Mouse (Mus musculus): ENCODE measurements around the gene Rnf222. TPM values are rescaled to one million over a fixed set of nuclear protein-coding genes. Genes with fewer than 3 reads are reported as not detected.

Rnf222 gene
- total RNA-seq, 2 experiments from 2014 or later = not detected

- intact Hi-C loops (cut with DNase I) = no loop called here
- DNase-seq (ENCODE audit: low spot score in 2 of 2) = no peak
Observed at GRCm38 (mm10) chr11:68884368-68884767, 4.0 kb upstream of the Rnf222 start.

- intact Hi-C loops (cut with DNase I) = no loop called here
- DNase-seq (ENCODE audit: low spot score in 2 of 2) = no peak
Observed at GRCm38 (mm10) chr11:68886091-68886490, 2.3 kb upstream of the Rnf222 start.

- DNase-seq (ENCODE audit: low spot score in 2 of 2) = no peak
- intact Hi-C loops (cut with DNase I) = no loop called here
Observed at GRCm38 (mm10) chr11:68888653-68889052, 300 bp downstream of the Rnf222 start.

- no peak for DNase-seq (ENCODE audit: low spot score in 2 of 2)
Observed at GRCm38 (mm10) chr11:68890625-68891024, 2.3 kb downstream of the Rnf222 start.

GRCm38 (mm10) chr11:68891823-68892222 is 3.5 kb downstream of the Rnf222 start:
- no peak for DNase-seq (ENCODE audit: low spot score in 2 of 2)
- intact Hi-C loops (cut with DNase I) = no loop called here

More at GRCm38 (mm10) chr11:68890625-68891024, 2.3 kb downstream of the Rnf222 start:
- intact Hi-C loops (cut with DNase I) = no loop called here

GRCm38 (mm10) chr11:68892233-68892832 is 4.0 kb downstream of the Rnf222 start:
- no peak for DNase-seq (ENCODE audit: low spot score in 2 of 2)
- intact Hi-C loops (cut with DNase I) = no loop called here

- intact Hi-C loops (cut with DNase I) = no loop called here
- DNase-seq (ENCODE audit: low spot score in 2 of 2) = no peak
Observed at GRCm38 (mm10) chr11:68893911-68894464, 5.6 kb downstream of the Rnf222 start.

- DNase-seq (ENCODE audit: low spot score in 2 of 2) = no peak
- intact Hi-C loops (cut with DNase I) = no loop called here
Observed at GRCm38 (mm10) chr11:68896247-68896646, 7.9 kb downstream of the Rnf222 start.

GRCm38 (mm10) chr11:68897120-68897519 is 8.8 kb downstream of the Rnf222 start:
- intact Hi-C loops (cut with DNase I) = no loop called here
- peak in 1 of 2 experiments; percentile 34 for DNase-seq (ENCODE audit: low spot score in 2 of 2)

GRCm38 (mm10) chr11:68897838-68898237 is 9.5 kb downstream of the Rnf222 start:
- DNase-seq (ENCODE audit: low spot score in 2 of 2) = no peak
- intact Hi-C loops (cut with DNase I) = no loop called here

- DNase-seq (ENCODE audit: low spot score in 2 of 2) = no peak
- intact Hi-C loops (cut with DNase I) = no loop called here
Observed at GRCm38 (mm10) chr11:68898790-68899189, 10.4 kb downstream of the Rnf222 start.

- no peak for DNase-seq (ENCODE audit: low spot score in 2 of 2)
- intact Hi-C loops (cut with DNase I) = loop anchor here (5.0 kb wide), 1 partner anchor 67 kb away; the partner anchor contains the start of gene Slc25a35
Observed at GRCm38 (mm10) chr11:68899815-68900214, 11.5 kb downstream of the Rnf222 start.

GRCm38 (mm10) chr11:68900519-68901350 is 12.4 kb downstream of the Rnf222 start:
- no peak for DNase-seq (ENCODE audit: low spot score in 2 of 2)
- intact Hi-C loops (cut with DNase I) = loop anchor here (5.0 kb wide), 1 partner anchor 67 kb away; the partner anchor contains the start of gene Slc25a35

- intact Hi-C loops (cut with DNase I) = loop anchor here (5.0 kb wide), 1 partner anchor 66 kb away; the partner anchor contains the start of gene Slc25a35
- DNase-seq (ENCODE audit: low spot score in 2 of 2) = peak; percentile 99
Observed at GRCm38 (mm10) chr11:68901351-68902046, 13.1 kb downstream of the Rnf222 start, which contains the start of gene Rpl26. Rpl26 (plus strand) TSS chr11:68901583.

GRCm38 (mm10) chr11:68902047-68902364 is 13.7 kb downstream of the Rnf222 start:
- intact Hi-C loops (cut with DNase I) = loop anchor here (5.0 kb wide), 1 partner anchor 65 kb away; the partner anchor contains the start of gene Slc25a35
- DNase-seq (ENCODE audit: low spot score in 2 of 2) = no peak

GRCm38 (mm10) chr11:68902367-68902766 is 14.0 kb downstream of the Rnf222 start:
- no peak for DNase-seq (ENCODE audit: low spot score in 2 of 2)
- intact Hi-C loops (cut with DNase I) = loop anchor here (5.0 kb wide), 1 partner anchor 65 kb away; the partner anchor contains the start of gene Slc25a35

GRCm38 (mm10) chr11:68902823-68903222 is 14.5 kb downstream of the Rnf222 start:
- intact Hi-C loops (cut with DNase I) = loop anchor here (5.0 kb wide), 1 partner anchor 64 kb away; the partner anchor contains the start of gene Slc25a35
- DNase-seq (ENCODE audit: low spot score in 2 of 2) = no peak

GRCm38 (mm10) chr11:68903775-68904174 is 15.4 kb downstream of the Rnf222 start:
- no peak for DNase-seq (ENCODE audit: low spot score in 2 of 2)
- intact Hi-C loops (cut with DNase I) = loop anchor here (2.0 to 5.0 kb wide), 2 partner anchors 64 to 79 kb away; partner anchors contain the start of gene Slc25a35

GRCm38 (mm10) chr11:68904375-68905137 is 16.2 kb downstream of the Rnf222 start:
- intact Hi-C loops (cut with DNase I) = loop anchor here (2.0 to 5.0 kb wide), 2 partner anchors 63 to 78 kb away; partner anchors contain the start of gene Slc25a35
- peak; percentile 87 to 89 for DNase-seq (ENCODE audit: low spot score in 2 of 2)
